Mouse (Mus musculus) bone marrow, adult 2 months (tissue): ENCODE data around the gene Mrpl23.

ENCODE experiments used
- CTCF ChIP-seq: fragments of 200-500 bp; IDR thresholded peaks from 2 replicates; pipeline ENCODE4 v1.5.1; 2011; ENCODE audit warnings: low read length, control low read depth; ENCODE audit not compliant: control insufficient read depth, insufficient read depth
- POLR2A ChIP-seq: fragments of 200-500 bp; IDR thresholded peaks from 2 replicates; pipeline ENCODE4 v1.6.1; 2011; ENCODE audit warnings: low read depth, mild to moderate bottlenecking, control low read depth, low read length, borderline replicate concordance; ENCODE audit not compliant: control insufficient read depth

- TF ChIP-seq POLR2A (no peak), CTCF (no peak)
Measured at GRCm38 (mm10) chr7:142542771-142543303, 10.4 kb downstream of the Mrpl23 start.
